11 mouse cellular contexts compared by ENCODE assay signal in the genomic region with DNA sequence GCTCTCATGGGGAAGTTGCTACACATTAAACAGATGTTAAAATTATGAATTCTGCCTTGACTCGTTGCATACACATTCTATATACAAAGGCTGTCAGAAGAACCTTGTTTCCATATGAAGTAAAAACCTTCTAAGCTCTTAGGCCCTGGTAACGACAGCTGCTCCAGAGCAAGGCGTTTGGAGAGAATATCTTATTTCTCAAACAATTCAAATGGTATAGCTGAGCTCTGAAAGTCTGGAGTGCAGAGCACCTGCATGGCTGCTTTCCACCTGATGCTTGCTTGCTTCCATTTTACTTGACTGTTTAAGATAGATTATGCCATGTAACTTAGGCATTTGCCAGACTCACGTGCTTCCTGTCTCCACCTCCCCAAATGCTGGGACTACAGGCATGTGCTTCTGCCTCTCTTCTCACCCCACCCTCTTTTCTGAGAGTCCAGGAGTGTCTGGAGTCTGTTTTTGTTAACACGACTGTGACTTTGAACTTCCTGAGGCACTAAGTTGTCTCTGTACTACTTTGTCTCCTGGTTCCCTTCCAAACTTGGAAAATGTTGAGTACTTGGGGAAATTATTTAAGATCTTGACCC.
"Had no signal": no experiment of that assay in that cellular context is flagged by ENCODE, and none has a peak within 500 bp of the region (broad histone marks: within the 10 kb centered on the region; RNA-seq: fewer than 3 reads in every experiment).

No protein-coding gene starts in this region.

- H3K4me1 ChIP-seq: liver, embryonic 13.5 days had no signal

- H3K27me3 ChIP-seq: liver, embryonic 13.5 days had no signal

- H3K9me3 ChIP-seq: liver, embryonic 13.5 days had no signal

- H3K4me2 ChIP-seq: liver, embryonic 13.5 days; midbrain, embryonic 11.5 days had no signal

- DNase-seq: layer of hippocampus, postnatal 36 days; liver, embryonic 13.5 days; lung, adult 2 months; lung, postnatal 14 days; lung, postnatal 4 days; midbrain, embryonic 14.5 days; thymus, adult 2 months; thymus, postnatal 14 days; thymus, postnatal 4 days had no signal

- H3K4me3 ChIP-seq: left cerebral cortex, adult 2 months; liver, embryonic 13.5 days had no signal

- H3K27ac ChIP-seq: liver, embryonic 13.5 days had no signal

- H3K9ac ChIP-seq: liver, embryonic 13.5 days had no signal

- H3K36me3 ChIP-seq: liver, embryonic 13.5 days had no signal
